Mouse (Mus musculus) telencephalon, adult 2 months (tissue): ENCODE data around the gene Med7.
"Not testable (repeated sequence)": the region's sequence is repeated elsewhere in the genome, so short reads cannot be mapped to it uniquely, and the experiment has no call there.

ENCODE experiments used
- DNase-seq: peaks from one replicate; pipeline ENCODE4 v3.0.0-alpha.2; 2011; ENCODE audit warnings: low read depth, low spot score

Med7 gene

GRCm38 (mm10) chr11:46428131-46428530 is 8.6 kb upstream of the Med7 start:
- DNase-seq = not testable (repeated sequence)

- DNase-seq = no peak
Measured at GRCm38 (mm10) chr11:46430123-46430522, 6.6 kb upstream of the Med7 start.

- peak; percentile 97 for DNase-seq
Measured at GRCm38 (mm10) chr11:46431129-46431528, 5.6 kb upstream of the Med7 start.

- no peak for DNase-seq
Measured at GRCm38 (mm10) chr11:46435363-46435762, 1.4 kb upstream of the Med7 start.

- no peak for DNase-seq
Measured at GRCm38 (mm10) chr11:46437459-46438000, 805 bp downstream of the Med7 start.

GRCm38 (mm10) chr11:46439005-46439543 is 2.3 kb downstream of the Med7 start:
- DNase-seq = no peak

GRCm38 (mm10) chr11:46441774-46442173 is 5.0 kb downstream of the Med7 start:
- DNase-seq = no peak

- DNase-seq = no peak
Measured at GRCm38 (mm10) chr11:46443152-46443551, 6.4 kb downstream of the Med7 start.

- DNase-seq = no peak
Measured at GRCm38 (mm10) chr11:46443979-46444378, 7.3 kb downstream of the Med7 start.

- no peak for DNase-seq
Measured at GRCm38 (mm10) chr11:46446150-46446549, 9.4 kb downstream of the Med7 start.

GRCm38 (mm10) chr11:46447644-46448484 is 11.1 kb downstream of the Med7 start:
- DNase-seq = no peak

- no peak for DNase-seq
Measured at GRCm38 (mm10) chr11:46449461-46450080, 12.8 kb downstream of the Med7 start.

- DNase-seq = no peak
Measured at GRCm38 (mm10) chr11:46454453-46455045, 17.8 kb downstream of the Med7 start, which contains the start of gene Havcr2. Havcr2 (plus strand) TSS chr11:46454935.

- no peak for DNase-seq
Measured at GRCm38 (mm10) chr11:46459960-46460359, 23.2 kb downstream of the Med7 start.

GRCm38 (mm10) chr11:46461362-46461761 is 24.6 kb downstream of the Med7 start:
- no peak for DNase-seq

GRCm38 (mm10) chr11:46461931-46462330 is 25.2 kb downstream of the Med7 start:
- DNase-seq = no peak

GRCm38 (mm10) chr11:46466878-46467277 is 30.2 kb downstream of the Med7 start:
- DNase-seq = no peak

GRCm38 (mm10) chr11:46474220-46474619 is 37.5 kb downstream of the Med7 start:
- DNase-seq = no peak

GRCm38 (mm10) chr11:46479311-46479710 is 42.6 kb downstream of the Med7 start:
- DNase-seq = no peak

GRCm38 (mm10) chr11:46480517-46480916 is 43.8 kb downstream of the Med7 start:
- peak; percentile 21 for DNase-seq

- DNase-seq = no peak
Measured at GRCm38 (mm10) chr11:46488231-46488630, 51.5 kb downstream of the Med7 start.

- peak; percentile 17 for DNase-seq
Measured at GRCm38 (mm10) chr11:46488650-46489049, 51.9 kb downstream of the Med7 start.
